Mouse (Mus musculus): Measurements from ENCODE around the gene Zfp82.

The Zfp82 gene

GRCm38 (mm10) chr7:30044354-30044753 lies 28.3 kb downstream of the Zfp82 start:
- no peak for DNase-seq

- no peak for DNase-seq
These were observed 38.4 kb downstream of the Zfp82 start for GRCm38 (mm10) chr7:30034331-30034730.

- no peak for DNase-seq
These were observed 41.3 kb downstream of the Zfp82 start for GRCm38 (mm10) chr7:30031379-30031778.

- no peak for DNase-seq
These were observed 42.0 kb downstream of the Zfp82 start for GRCm38 (mm10) chr7:30030677-30031076.

- DNase-seq, result no peak
These were observed 44.1 kb downstream of the Zfp82 start for GRCm38 (mm10) chr7:30028572-30028971.

- DNase-seq, result no peak
These were observed 45.4 kb downstream of the Zfp82 start for GRCm38 (mm10) chr7:30027331-30027730.

GRCm38 (mm10) chr7:30025358-30025757 lies 47.3 kb downstream of the Zfp82 start:
- DNase-seq, result no peak

- DNase-seq, result no peak
These were observed 48.9 kb downstream of the Zfp82 start for GRCm38 (mm10) chr7:30023800-30024199.

- DNase-seq, result no peak
These were observed 49.4 kb downstream of the Zfp82 start for GRCm38 (mm10) chr7:30023324-30023723.

- no peak for DNase-seq
These were observed 53.2 kb downstream of the Zfp82 start for GRCm38 (mm10) chr7:30019543-30019942.

GRCm38 (mm10) chr7:30017226-30017625 lies 55.5 kb downstream of the Zfp82 start:
- DNase-seq, result no peak

- DNase-seq, result peak; percentile 52
These were observed 59.7 kb downstream of the Zfp82 start for GRCm38 (mm10) chr7:30012956-30013363.

- no peak for DNase-seq
These were observed 62.0 kb downstream of the Zfp82 start for GRCm38 (mm10) chr7:30010551-30011195.

- peak; percentile 39 for DNase-seq
These were observed 63.2 kb downstream of the Zfp82 start for GRCm38 (mm10) chr7:30009321-30010085.

GRCm38 (mm10) chr7:30008020-30008690 lies 64.5 kb downstream of the Zfp82 start:
- no peak for DNase-seq

GRCm38 (mm10) chr7:30007601-30008000 lies 65.1 kb downstream of the Zfp82 start:
- no peak for DNase-seq

All from lung, postnatal 14 days (tissue).